Mouse (Mus musculus) gastrocnemius, postnatal 4 days (tissue): ENCODE data around the gene Pknox2. TPM values are rescaled to one million over a fixed set of nuclear protein-coding genes. Genes with fewer than 3 reads are reported as not detected.

Experiments used
- DNase-seq, 2 experiments: peaks; one replicate each; pipeline ENCODE4 v3.0.0; 2021 to 2022; ENCODE audit warnings: low spot score in 2 of 2, mixed read lengths in 2 of 2
- long read RNA-seq, 2 experiments: library from polyadenylated mRNA; stranded (forward); transcript quantifications; one replicate each; pipeline ENCODE4 v2.0.0; 2021
- total RNA-seq, 2 experiments: library from RNA; stranded (reverse); gene quantifications; 2 replicates each; pipeline ENCODE4 v1.2.3; 2021

Gene Pknox2
- 10 to 100 TPM; 24.6 to 28.4 TPM for total RNA-seq
- long read RNA-seq, experiment 1, partial matches to known transcripts, result 5 of 9 reads
- long read RNA-seq, experiment 1, other reads (novel, unspliced or antisense), result 2 of 9 reads
- long read RNA-seq, experiment 2, transcript Pknox2-201 (13 exons, 3,632 nt), result major isoform, 5 of 14 reads
- long read RNA-seq, experiment 2, partial matches to known transcripts, result 5 of 14 reads
- long read RNA-seq, experiment 2, other reads (novel, unspliced or antisense), result 3 of 14 reads

- peak; percentile 71 to 86 for DNase-seq
Observed at GRCm38 (mm10) chr9:37147359-37147685, at the start of gene Pknox2. TSS of gene Pknox2 (minus strand) at chr9:37147407.

DNA sequence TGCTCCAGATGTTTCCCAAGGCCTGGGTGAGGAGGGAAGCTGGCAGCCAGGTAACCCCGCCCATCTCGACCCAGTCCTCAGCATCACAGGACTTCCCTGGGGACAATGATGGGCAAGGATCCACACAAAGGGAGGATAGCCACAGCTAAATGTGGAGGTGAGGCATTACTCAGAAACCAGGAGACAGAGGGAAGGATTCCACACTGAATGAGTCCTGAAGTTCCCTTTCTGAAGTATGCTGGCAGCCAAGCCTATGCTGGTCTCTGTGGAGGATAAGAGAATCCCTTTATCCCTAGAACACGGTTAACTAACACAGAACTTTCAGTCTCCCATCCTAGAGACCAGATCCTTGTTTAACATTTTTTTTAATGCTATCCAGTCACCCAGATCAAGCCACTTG is 40.8 kb upstream of the Pknox2 start:
- DNase-seq, result no peak

- no peak for DNase-seq
Observed at GRCm38 (mm10) chr9:37187407-37187806, 40.2 kb upstream of the Pknox2 start.

GRCm38 (mm10) chr9:37183176-37183575 is 36.0 kb upstream of the Pknox2 start:
- DNase-seq, result no peak

GRCm38 (mm10) chr9:37181596-37181995 is 34.4 kb upstream of the Pknox2 start:
- no peak for DNase-seq

DNA sequence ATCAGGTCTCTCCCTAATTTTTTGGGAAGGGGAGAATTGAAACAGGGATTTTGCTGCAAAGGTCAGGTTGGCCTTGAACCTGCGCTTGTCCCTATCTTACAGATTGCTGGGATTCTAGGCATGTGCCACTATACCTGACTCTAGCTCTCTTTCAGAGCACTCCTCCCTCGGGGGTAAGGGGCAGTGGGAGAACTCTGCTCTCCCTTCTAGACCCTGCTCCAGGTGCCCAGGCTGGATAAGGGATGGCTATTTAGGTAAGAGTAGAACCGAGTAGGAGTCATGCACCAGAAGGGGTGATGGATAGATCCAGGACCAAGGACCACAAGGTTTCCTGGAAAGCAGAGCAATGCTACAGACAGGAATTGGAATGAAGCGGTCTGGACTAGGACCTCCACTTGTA is 32.4 kb upstream of the Pknox2 start:
- DNase-seq, result no peak

GRCm38 (mm10) chr9:37178911-37179310 is 31.7 kb upstream of the Pknox2 start:
- no peak for DNase-seq

- no peak for DNase-seq
Observed at GRCm38 (mm10) chr9:37177551-37177950, 30.3 kb upstream of the Pknox2 start.

- DNase-seq, result peak; percentile 35 to 60
Observed at GRCm38 (mm10) chr9:37177107-37177506, 29.9 kb upstream of the Pknox2 start.

GRCm38 (mm10) chr9:37176002-37176401 is 28.8 kb upstream of the Pknox2 start:
- DNase-seq, result no peak

DNA sequence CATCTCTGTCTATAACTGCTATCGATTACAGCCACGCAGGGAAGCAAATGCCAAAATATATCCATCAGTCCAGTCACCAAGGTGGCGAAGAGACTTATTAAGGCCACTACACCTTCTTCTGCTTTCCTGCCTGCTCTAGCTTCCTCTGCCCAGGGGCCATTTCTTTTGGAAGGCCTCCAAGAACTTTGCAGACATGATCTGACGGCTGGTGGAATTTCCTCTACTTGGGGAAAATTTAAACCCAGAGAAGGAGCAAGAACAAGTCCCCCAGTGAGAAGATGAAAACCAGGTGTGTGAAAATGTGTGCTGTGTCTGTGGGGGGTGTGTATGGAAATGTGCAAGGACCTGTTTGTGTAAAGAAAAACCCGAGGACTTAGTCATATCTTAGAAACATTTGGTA is 26.2 kb upstream of the Pknox2 start:
- DNase-seq, result no peak

DNA sequence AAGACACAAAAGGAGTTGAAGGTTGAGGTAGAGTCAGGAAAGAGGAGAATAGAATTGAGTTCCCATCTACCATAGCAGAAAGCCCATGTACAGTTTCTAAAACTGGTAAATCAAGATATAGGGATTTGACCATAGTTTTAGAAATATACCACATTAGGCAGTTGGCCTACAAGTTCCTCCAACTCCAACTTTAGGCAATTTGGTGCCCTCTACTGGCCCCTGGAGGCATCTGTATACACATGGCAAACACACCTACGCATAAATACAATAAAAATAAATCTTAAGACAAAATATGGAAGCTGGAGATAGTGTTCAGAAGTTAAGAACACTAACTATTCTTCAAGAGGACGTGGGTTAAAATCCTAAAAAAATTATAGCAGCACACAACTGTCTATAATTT is 19.7 kb upstream of the Pknox2 start:
- no peak for DNase-seq

DNA sequence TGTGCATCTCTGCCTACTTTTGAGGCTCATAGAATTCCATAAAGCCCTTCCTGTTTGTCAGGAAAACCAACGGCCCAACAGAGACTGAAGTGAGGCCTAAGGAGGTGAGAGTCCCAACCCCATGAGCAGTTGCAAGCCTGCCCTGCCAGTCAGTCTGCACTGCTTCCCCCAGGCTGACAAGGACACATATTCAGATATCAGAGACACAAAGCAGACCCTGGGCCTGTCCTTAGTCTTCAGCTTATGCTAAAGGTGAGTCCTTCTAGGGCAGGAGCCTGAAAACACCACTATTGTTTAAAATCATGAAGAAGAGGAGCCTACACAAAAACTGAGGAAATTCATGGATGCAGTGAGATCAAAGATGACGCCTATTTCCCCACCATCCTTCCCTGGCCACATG is 13.5 kb upstream of the Pknox2 start:
- no peak for DNase-seq

- no peak for DNase-seq
Observed at GRCm38 (mm10) chr9:37147886-37148285, 679 bp upstream of the Pknox2 start.

DNA sequence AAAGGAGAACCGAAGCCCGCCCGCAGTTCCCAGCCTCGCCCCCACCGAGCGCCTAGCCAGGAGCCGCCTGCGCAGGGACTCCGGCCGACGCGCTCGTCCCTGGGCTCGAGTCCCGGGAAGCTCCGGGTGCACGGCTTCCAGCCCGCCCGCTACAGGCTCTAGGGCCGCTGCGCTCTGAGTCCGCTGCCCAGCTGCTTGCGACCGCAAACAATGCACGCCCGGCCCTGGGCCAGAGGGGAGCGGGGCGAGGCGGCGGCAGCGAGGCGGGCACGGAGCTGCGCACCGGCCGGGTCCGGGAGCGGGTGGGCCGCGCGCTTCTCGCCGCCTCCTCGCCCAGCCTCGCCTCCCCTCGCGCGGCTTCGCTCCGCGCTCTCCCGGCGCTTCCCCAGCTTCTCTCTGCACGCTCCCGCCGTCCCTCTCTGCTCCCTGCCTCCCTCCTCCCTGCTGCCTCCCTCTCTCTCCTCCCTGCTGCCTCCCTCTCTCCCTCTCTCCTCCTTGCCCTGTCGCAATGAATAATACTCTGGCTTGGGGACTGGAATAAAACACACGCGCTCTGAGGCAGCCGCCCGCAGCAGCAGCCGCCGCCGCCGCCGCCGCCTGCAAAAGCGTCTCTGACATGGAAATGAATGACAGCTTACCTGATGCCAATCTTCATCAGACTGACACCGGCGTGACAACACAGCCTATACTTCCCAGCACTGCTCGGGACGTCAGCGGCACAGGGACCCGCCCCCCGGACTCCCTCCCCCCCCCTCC is 426 bp downstream of the Pknox2 start:
- peak; percentile 63 to 69 for DNase-seq

DNA sequence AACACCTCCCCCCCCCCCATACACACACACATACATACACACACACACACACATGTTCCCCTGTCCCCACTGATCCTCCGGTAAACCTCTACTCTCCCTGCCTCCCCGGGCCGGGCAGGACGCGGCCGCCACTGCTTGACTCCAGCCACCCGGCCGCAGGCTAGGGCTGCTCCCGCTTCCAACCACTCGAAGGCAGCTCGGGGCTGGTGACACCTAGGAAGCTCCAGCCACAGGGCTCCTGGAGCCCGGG is 929 bp downstream of the Pknox2 start:
- no peak for DNase-seq

GRCm38 (mm10) chr9:37145616-37146352 is 1.4 kb downstream of the Pknox2 start:
- DNase-seq, result peak in 1 of 2 experiments; percentile 62

DNA sequence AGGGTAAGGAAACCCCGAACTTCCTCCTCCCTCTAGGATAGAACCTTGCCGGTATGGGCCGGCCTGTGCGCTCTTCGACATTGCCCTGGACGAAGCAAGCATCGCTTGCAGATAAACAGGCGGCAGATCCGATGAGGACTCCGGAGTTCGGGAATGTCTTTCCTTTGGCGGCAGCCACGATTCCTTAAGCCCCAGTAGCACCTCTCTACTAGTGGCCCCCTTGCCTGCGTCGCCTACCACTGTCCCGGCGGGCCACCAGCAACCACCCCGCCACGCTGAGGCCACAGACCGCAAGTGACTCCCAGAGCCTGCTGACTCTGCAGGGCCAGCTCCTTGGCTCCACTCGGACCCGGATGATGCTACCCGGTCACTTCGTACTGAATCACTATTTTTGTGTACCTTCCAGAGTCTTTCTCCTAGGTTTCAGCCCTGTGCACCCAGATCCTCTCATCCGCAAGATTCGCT is 2.0 kb downstream of the Pknox2 start:
- DNase-seq, result peak in 1 of 2 experiments; percentile 54

DNA sequence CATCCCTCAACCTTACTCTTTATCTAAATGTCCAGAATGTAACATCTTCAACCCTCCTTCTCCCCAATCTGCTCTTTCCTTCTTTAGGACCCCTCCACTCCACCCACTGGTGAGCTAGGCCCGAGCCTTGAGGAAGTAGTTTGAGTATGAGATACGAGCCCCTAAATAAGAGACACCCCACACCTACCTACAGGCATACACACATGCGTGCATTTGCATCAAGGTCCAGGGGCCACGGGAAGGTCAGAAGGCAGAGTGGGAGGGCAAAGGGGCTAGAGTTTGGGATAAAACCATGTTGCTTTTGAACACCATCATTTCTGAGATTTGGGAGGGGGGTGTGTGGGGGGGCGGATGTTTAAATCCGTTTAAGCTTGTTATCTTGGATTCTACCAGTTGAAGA is 2.5 kb downstream of the Pknox2 start:
- DNase-seq, result no peak

DNA sequence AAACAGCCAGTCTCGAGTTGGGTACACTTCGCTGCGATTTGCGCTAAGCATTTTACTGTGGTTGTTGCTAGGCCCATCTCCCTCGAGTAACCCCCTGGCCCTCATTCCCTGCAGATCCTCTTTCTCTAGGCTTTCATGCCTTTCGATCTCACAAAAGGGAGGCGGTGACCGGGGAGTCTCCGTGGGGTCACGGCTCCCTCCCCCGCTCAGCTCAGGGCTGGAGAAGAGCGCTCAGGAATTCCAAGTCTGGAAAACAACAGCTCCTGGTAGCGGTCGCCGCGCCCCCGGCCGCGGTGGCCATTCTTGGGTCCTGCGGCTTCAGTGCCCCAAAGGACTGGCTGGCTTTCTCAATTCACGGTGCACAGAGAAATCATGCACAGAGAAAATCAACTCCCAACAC is 3.0 kb downstream of the Pknox2 start:
- peak in 1 of 2 experiments; percentile 47 for DNase-seq

DNA sequence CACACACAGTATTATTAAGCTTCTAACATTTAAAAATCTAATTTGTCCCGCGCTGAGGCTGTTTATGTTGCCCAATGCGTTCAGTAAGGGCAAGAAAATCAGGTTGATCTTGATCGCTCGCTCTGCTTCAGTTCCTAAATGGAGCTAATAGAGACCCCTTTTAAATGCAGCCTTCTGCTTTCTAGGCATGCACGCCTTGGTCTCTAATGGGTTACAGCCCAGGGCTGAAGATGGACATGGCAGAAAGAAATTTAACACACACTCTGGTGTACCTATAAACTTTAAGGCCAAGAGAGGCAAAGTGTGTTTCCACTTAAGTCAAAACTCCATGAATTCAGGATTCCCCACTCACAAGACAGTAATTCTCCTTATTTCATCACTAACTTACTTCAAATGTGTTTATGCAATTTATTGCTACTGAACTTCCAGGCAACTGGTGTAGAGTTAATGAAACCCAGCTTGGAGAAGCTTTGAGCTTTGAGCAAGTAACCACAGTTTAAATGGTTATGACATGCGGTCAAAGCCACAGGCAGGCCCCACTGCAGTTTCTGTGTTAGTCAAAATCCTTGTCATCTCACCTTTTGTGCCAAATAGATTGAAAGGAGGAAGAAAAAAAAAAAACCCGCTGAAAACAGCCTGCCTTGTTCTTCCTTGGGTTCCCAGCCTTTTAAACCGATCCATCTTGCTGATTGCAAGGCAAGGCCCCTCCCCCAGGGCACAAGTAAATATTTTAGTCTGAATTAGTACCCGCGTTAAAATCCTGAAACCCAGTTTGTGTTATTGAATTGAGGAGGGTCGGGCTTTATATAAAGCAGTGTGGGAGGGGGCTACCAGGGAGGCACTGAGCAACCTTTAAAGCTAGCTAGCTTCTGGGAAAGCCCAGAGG is 3.9 kb downstream of the Pknox2 start:
- no peak for DNase-seq
